Mouse (Mus musculus): ENCODE data around the gene Amdhd1.
"Not testable (repeated sequence)": the region's sequence is repeated elsewhere in the genome, so short reads cannot be mapped to it uniquely, and the experiment has no call there.

The Amdhd1 gene

GRCm38 (mm10) chr10:93539775-93540430 lies at the start of gene Amdhd1:
Gene Amdhd1, minus strand, starts transcription at chr10:93540033.
- peak; percentile 85 for DNase-seq (ENCODE audit: low spot score)

GRCm38 (mm10) chr10:93589281-93589848 lies 49.5 kb upstream of the Amdhd1 start, which contains the start of gene Snrpf:
Gene Snrpf, minus strand, starts transcription at chr10:93589706.
- peak; percentile 88 for DNase-seq (ENCODE audit: low spot score)

GRCm38 (mm10) chr10:93588796-93589195 lies 49.0 kb upstream of the Amdhd1 start:
- no peak for DNase-seq (ENCODE audit: low spot score)

- DNase-seq (ENCODE audit: low spot score), result peak; percentile 70
Measured at GRCm38 (mm10) chr10:93577271-93577886, 37.5 kb upstream of the Amdhd1 start.

GRCm38 (mm10) chr10:93575960-93576359 lies 36.1 kb upstream of the Amdhd1 start:
- DNase-seq (ENCODE audit: low spot score), result no peak

- no peak for DNase-seq (ENCODE audit: low spot score)
Measured at GRCm38 (mm10) chr10:93574966-93575365, 35.1 kb upstream of the Amdhd1 start.

- no peak for DNase-seq (ENCODE audit: low spot score)
Measured at GRCm38 (mm10) chr10:93572209-93572608, 32.4 kb upstream of the Amdhd1 start.

- no peak for DNase-seq (ENCODE audit: low spot score)
Measured at GRCm38 (mm10) chr10:93568671-93569070, 28.8 kb upstream of the Amdhd1 start.

- DNase-seq (ENCODE audit: low spot score), result no peak
Measured at GRCm38 (mm10) chr10:93567841-93568566, 28.2 kb upstream of the Amdhd1 start.

GRCm38 (mm10) chr10:93567066-93567465 lies 27.2 kb upstream of the Amdhd1 start:
- no peak for DNase-seq (ENCODE audit: low spot score)

- DNase-seq (ENCODE audit: low spot score), result no peak
Measured at GRCm38 (mm10) chr10:93564518-93565090, 24.8 kb upstream of the Amdhd1 start.

GRCm38 (mm10) chr10:93559786-93560185 lies 20.0 kb upstream of the Amdhd1 start:
- no peak for DNase-seq (ENCODE audit: low spot score)

GRCm38 (mm10) chr10:93557971-93558370 lies 18.1 kb upstream of the Amdhd1 start:
- not testable (repeated sequence) for DNase-seq (ENCODE audit: low spot score)

- no peak for DNase-seq (ENCODE audit: low spot score)
Measured at GRCm38 (mm10) chr10:93552596-93552995, 12.8 kb upstream of the Amdhd1 start.

GRCm38 (mm10) chr10:93549821-93550220 lies 10.0 kb upstream of the Amdhd1 start:
- DNase-seq (ENCODE audit: low spot score), result no peak

GRCm38 (mm10) chr10:93548991-93549390 lies 9.2 kb upstream of the Amdhd1 start:
- peak; percentile 68 for DNase-seq (ENCODE audit: low spot score)

- DNase-seq (ENCODE audit: low spot score), result no peak
Measured at GRCm38 (mm10) chr10:93547741-93548270, 8.0 kb upstream of the Amdhd1 start.

GRCm38 (mm10) chr10:93544172-93544571 lies 4.3 kb upstream of the Amdhd1 start:
- no peak for DNase-seq (ENCODE audit: low spot score)

GRCm38 (mm10) chr10:93543176-93543575 lies 3.3 kb upstream of the Amdhd1 start:
- DNase-seq (ENCODE audit: low spot score), result no peak

GRCm38 (mm10) chr10:93542356-93542755 lies 2.5 kb upstream of the Amdhd1 start:
- DNase-seq (ENCODE audit: low spot score), result no peak

GRCm38 (mm10) chr10:93541585-93541984 lies 1.8 kb upstream of the Amdhd1 start:
- no peak for DNase-seq (ENCODE audit: low spot score)

All from ovary, postnatal 36 days (tissue).